Mouse (Mus musculus) C2C12 (cell line): ENCODE data around the gene Dnajc16.

Source experiments
- CTCF ChIP-seq: IDR thresholded peaks from one replicate; pipeline ENCODE4 v1.5.1; 2011; ENCODE audit not compliant: control insufficient read depth, insufficient read depth, insufficient read length
- FOSL1 ChIP-seq: IDR thresholded peaks from one replicate; pipeline ENCODE4 v1.8.0; 2011; ENCODE audit warnings: mild to moderate bottlenecking, low read length; ENCODE audit not compliant: poor library complexity, insufficient read depth, severe bottlenecking
- USF1 ChIP-seq: IDR thresholded peaks from one replicate; pipeline ENCODE4 v1.6.1; 2011; ENCODE audit warnings: low read depth, mild to moderate bottlenecking, control low read depth, moderate library complexity

- no peak for TF ChIP-seq FOSL1
- no peak for TF ChIP-seq CTCF
- TF ChIP-seq USF1: no peak
Observed at GRCm38 (mm10) chr4:141720761-141721523, 69.8 kb downstream of the Dnajc16 start.
